Mouse (Mus musculus): ENCODE data around the gene Nudt6.

DNA sequence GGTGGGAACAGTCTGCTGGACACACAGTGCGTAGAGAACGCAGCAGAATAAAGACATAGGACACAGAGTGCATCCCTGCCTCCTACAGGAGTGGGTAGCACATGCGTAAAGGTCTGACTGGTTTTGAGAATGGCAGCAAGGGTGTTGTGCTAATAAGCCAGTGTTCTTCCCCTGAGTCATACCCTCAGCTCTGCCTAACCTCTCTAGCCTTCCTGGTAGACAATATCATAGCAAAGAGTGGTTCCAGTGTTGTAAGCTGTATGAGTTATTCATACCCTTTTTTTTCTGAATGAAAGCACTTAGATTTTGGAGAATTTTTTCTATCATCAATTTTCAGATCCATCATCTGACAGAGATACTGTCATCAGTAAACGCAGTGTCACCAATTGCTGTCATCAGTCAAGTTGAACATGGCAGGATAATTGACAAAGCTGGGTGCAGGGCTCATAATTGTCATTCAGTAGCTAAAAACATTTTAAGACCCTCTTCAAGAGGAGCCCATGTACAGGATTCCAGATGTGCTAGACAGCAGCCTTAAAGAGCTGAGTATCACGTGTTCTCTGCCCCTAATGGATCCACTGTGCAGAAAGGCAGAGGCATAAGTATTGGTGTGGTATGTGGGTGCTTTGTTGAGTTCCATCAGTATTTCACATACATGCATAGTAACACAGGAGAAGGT lies 22.9 kb downstream of the Nudt6 start:
- TF ChIP-seq POLR2A (IDR thresholded peaks at IDR 0.05; ENCODE audit: borderline replicate concordance, insufficient read depth, low read length) (no peak), CTCF (IDR thresholded peaks at IDR 0.05; ENCODE audit: borderline replicate concordance, insufficient read depth, low read depth, low read length) (no peak)
